Mouse (Mus musculus) MEL (cell line): ENCODE data around the gene Cd164l2. TPM values are rescaled to one million over a fixed set of nuclear protein-coding genes. Genes with fewer than 3 reads are reported as not detected.

Source experiments
- DNase-seq: peaks from one replicate; pipeline ENCODE4 v3.0.0; 2011; ENCODE audit warnings: low read depth, low spot score
- H3K27ac ChIP-seq: 2 replicates; pipeline ENCODE4 v1.5.1; 2012; ENCODE audit warnings: low read depth, mild to moderate bottlenecking, control low read depth, low read length, moderate library complexity; ENCODE audit not compliant: control insufficient read depth
- H3K27me3 ChIP-seq, 2 experiments: fragments of 150-350 bp in 1 of 2; sonication (generic) in 1 of 2; 2 replicates each; pipeline ENCODE4 v1.6.1; 2012; ENCODE audit warnings: low read length in 2 of 2, mild to moderate bottlenecking in 2 of 2, improper control_type of control experiment in 1 of 2, moderate library complexity in 1 of 2; ENCODE audit not compliant: insufficient read depth in 2 of 2, control insufficient read depth in 1 of 2
- H3K36me3 ChIP-seq, 2 experiments: 2 replicates each; pipeline ENCODE4 v1.6.1; 2012 to 2014; ENCODE audit warnings: low read length in 2 of 2, improper control_type of control experiment in 1 of 2, inconsistent platforms in 1 of 2, mild to moderate bottlenecking in 1 of 2; ENCODE audit not compliant: insufficient read depth in 2 of 2, control insufficient read depth in 1 of 2
- H3K4me1 ChIP-seq, 2 experiments: fragments of 150-350 bp in 1 of 2; sonication (generic) in 1 of 2; 2 replicates each; pipeline ENCODE4 v1.6.1; 2012; ENCODE audit warnings: low read length in 2 of 2, improper control_type of control experiment in 1 of 2, mild to moderate bottlenecking in 1 of 2; ENCODE audit not compliant: insufficient read depth in 2 of 2, control insufficient read depth in 1 of 2
- H3K4me3 ChIP-seq, 2 experiments: fragments of 150-350 bp in 1 of 2; sonication (generic) in 1 of 2; 2 replicates each; pipeline ENCODE4 v1.5.1; 2012; ENCODE audit warnings: low read depth in 2 of 2, low read length in 2 of 2, mild to moderate bottlenecking in 2 of 2, moderate library complexity in 2 of 2, control low read depth in 1 of 2, improper control_type of control experiment in 1 of 2; ENCODE audit not compliant: control insufficient read depth in 1 of 2, insufficient read depth in 1 of 2
- H3K79me2 ChIP-seq: 2 replicates; pipeline ENCODE4 v1.6.1; 2012; ENCODE audit warnings: mild to moderate bottlenecking, low read length, moderate library complexity; ENCODE audit not compliant: control insufficient read depth, poor library complexity, insufficient read depth
- H3K9ac ChIP-seq: 2 replicates; pipeline ENCODE4 v1.6.1; 2012; ENCODE audit warnings: low read depth, mild to moderate bottlenecking, control low read depth, low read length, moderate library complexity; ENCODE audit not compliant: control insufficient read depth, poor library complexity, severe bottlenecking
- H3K9me3 ChIP-seq: fragments of 150-350 bp; sonication (generic); replicated peaks from 2 replicates; pipeline ENCODE4 v1.6.1; 2012; ENCODE audit warnings: mild to moderate bottlenecking, low read length, improper control_type of control experiment, moderate library complexity; ENCODE audit not compliant: insufficient read depth
- BHLHE40 ChIP-seq: IDR thresholded peaks from 2 replicates; pipeline ENCODE4 v1.6.1; 2012; ENCODE audit warnings: low read depth, mild to moderate bottlenecking, inconsistent platforms, low read length, improper control_type of control experiment, borderline replicate concordance
- CTCF ChIP-seq, 3 experiments: IDR thresholded peaks in 2 of 3; conservative IDR thresholded peaks in 1 of 3; 2 replicates each; pipeline ENCODE4 v1.5.1; 2011 to 2012; ENCODE audit warnings: low read length in 3 of 3, low read depth in 2 of 3, mild to moderate bottlenecking in 2 of 3, improper control_type of control experiment in 1 of 3, inconsistent platforms in 1 of 3, mixed read lengths in 1 of 3, moderate library complexity in 1 of 3; ENCODE audit not compliant: control insufficient read depth in 1 of 3, insufficient read depth in 1 of 3, poor library complexity in 1 of 3, severe bottlenecking in 1 of 3
- ELF1 ChIP-seq: IDR thresholded peaks from 2 replicates; pipeline ENCODE4 v1.6.1; 2014; ENCODE audit warnings: low read depth, mild to moderate bottlenecking, inconsistent platforms, low read length, improper control_type of control experiment, moderate library complexity
- HCFC1 ChIP-seq: IDR thresholded peaks from 2 replicates; pipeline ENCODE4 v1.6.1; 2012; ENCODE audit warnings: low read depth, mild to moderate bottlenecking, inconsistent platforms, low read length, improper control_type of control experiment, moderate library complexity
- JUND ChIP-seq: IDR thresholded peaks from 2 replicates; pipeline ENCODE4 v1.6.1; 2011; ENCODE audit warnings: low read depth, mild to moderate bottlenecking, improper control_type of control experiment, low read length
- MYC ChIP-seq: IDR thresholded peaks from 2 replicates; pipeline ENCODE4 v1.6.1; 2011; ENCODE audit warnings: low read depth, mild to moderate bottlenecking, low read length, improper control_type of control experiment, moderate library complexity
- NRF1 ChIP-seq: IDR thresholded peaks from 2 replicates; pipeline ENCODE4 v1.6.1; 2014; ENCODE audit warnings: low read depth, mild to moderate bottlenecking, inconsistent platforms, low read length, improper control_type of control experiment, moderate library complexity; ENCODE audit not compliant: poor library complexity, insufficient read depth, severe bottlenecking
- POLR2AphosphoS2 ChIP-seq: IDR thresholded peaks from 2 replicates; pipeline ENCODE4 v1.6.1; 2011; ENCODE audit warnings: low read length, improper control_type of control experiment
- POLR2AphosphoS5 ChIP-seq: IDR thresholded peaks from 2 replicates; pipeline ENCODE4 v1.6.1; 2012; ENCODE audit warnings: low read depth, borderline replicate concordance, mild to moderate bottlenecking, inconsistent platforms, low read length, moderate library complexity, mixed read lengths
- RAD21 ChIP-seq: IDR thresholded peaks from 2 replicates; pipeline ENCODE4 v1.6.1; 2011; ENCODE audit warnings: mild to moderate bottlenecking, low read depth, low read length, improper control_type of control experiment
- SIN3A ChIP-seq: IDR thresholded peaks from 2 replicates; pipeline ENCODE4 v1.6.1; 2012; ENCODE audit warnings: low read length, improper control_type of control experiment, inconsistent platforms
- SMC3 ChIP-seq: IDR thresholded peaks from 2 replicates; pipeline ENCODE4 v1.6.1; 2011; ENCODE audit warnings: low read depth, low read length, improper control_type of control experiment
- USF1 ChIP-seq: IDR thresholded peaks from 2 replicates; pipeline ENCODE4 v1.6.1; 2014; ENCODE audit warnings: low read depth, mild to moderate bottlenecking, inconsistent platforms, low read length, improper control_type of control experiment, moderate library complexity
- USF2 ChIP-seq, 2 experiments: IDR thresholded peaks; 2 replicates each; pipeline ENCODE4 v1.6.1; 2011 to 2012; ENCODE audit warnings: improper control_type of control experiment in 2 of 2, low read length in 2 of 2, borderline replicate concordance in 1 of 2, inconsistent platforms in 1 of 2, low read depth in 1 of 2, mild to moderate bottlenecking in 1 of 2; ENCODE audit not compliant: insufficient read depth in 1 of 2
- ZC3H11A ChIP-seq: IDR thresholded peaks from 2 replicates; pipeline ENCODE4 v1.6.1; 2012; ENCODE audit warnings: low read depth, mild to moderate bottlenecking, inconsistent platforms, low read length, improper control_type of control experiment
- ZMIZ1 ChIP-seq: IDR thresholded peaks from 2 replicates; pipeline ENCODE4 v1.6.1; 2012; ENCODE audit warnings: low read depth, mild to moderate bottlenecking, inconsistent platforms, low read length, improper control_type of control experiment, moderate library complexity
- ZNF384 ChIP-seq: IDR thresholded peaks from 2 replicates; pipeline ENCODE4 v1.6.1; 2012; ENCODE audit warnings: low read depth, mild to moderate bottlenecking, inconsistent platforms, low read length, improper control_type of control experiment
- polyA plus RNA-seq, 2 experiments: library from polyadenylated mRNA; stranded (reverse) in 1 of 2; unstranded in 1 of 2; fragments of >175 nt in 1 of 2; fragments of >200 nt in 1 of 2; gene quantifications; 2 replicates each; pipeline versions ENCODE4 v1.2.1 to v1.2.4; 2012; ENCODE audit warnings: low replicate concordance in 2 of 2, low read depth in 1 of 2; ENCODE audit not compliant: insufficient read length in 2 of 2, insufficient read depth in 1 of 2, missing spikeins in 1 of 2
- total RNA-seq: library from RNA; depleted of rRNA; stranded (reverse); fragments of 300-350 nt; gene quantifications from 2 replicates; pipeline ENCODE4 v1.2.3, GENCODE M21; 2012

The Cd164l2 gene
- total and polyA plus RNA-seq, 3 experiments: not detected

DNA sequence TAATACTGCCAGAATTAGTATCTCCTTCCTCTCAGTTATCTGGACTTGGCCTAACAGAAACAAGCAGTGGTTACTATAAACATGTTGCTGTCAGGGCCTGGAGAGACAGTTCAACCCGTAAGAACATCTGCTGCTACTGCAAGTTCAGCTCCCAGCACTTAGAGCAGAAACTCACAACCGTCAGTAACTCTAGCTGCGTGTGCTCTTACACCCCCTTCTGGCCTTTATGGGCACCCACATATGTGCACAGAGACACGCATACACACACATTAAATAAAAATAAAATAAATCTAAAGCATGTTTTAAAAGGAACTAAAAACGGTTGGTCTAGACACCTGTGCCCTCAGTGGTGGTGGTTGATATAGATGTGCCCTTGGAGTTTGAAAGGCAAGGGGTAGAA is 25.1 kb upstream of the Cd164l2 start:
- no peaks in the 10 kb centered on the region for H3K4me1 ChIP-seq
- TF ChIP-seq ZMIZ1: no peak
- TF ChIP-seq POLR2AphosphoS5: no peak
- TF ChIP-seq RAD21: peak; percentile 21
- TF ChIP-seq BHLHE40: no peak
- TF ChIP-seq ZC3H11A: no peak
- TF ChIP-seq USF1: no peak
- peak in 2 of 3 experiments; percentile 20 to 25; a peak in 2 of 6 replicates for TF ChIP-seq CTCF (IDR thresholded peaks at IDR 0.05 in 2 of 3, conservative IDR thresholded peaks at IDR 0.05 in 1 of 3; ENCODE audit: control insufficient read depth in 1 of 3, insufficient read depth in 1 of 3, low read depth in 2 of 3, low read length in 3 of 3, poor library complexity in 1 of 3, severe bottlenecking in 1 of 3)
- no peak for TF ChIP-seq HCFC1
- TF ChIP-seq MYC: no peak
- peak; percentile 32; the same call in 1 of the 2 replicates for TF ChIP-seq SMC3
- TF ChIP-seq JUND: no peak
- TF ChIP-seq POLR2AphosphoS2: no peak
- no peak for TF ChIP-seq SIN3A
- TF ChIP-seq NRF1: no peak
- H3K27me3 ChIP-seq: no peaks in the 10 kb centered on the region
- no peak overlapping the region for H3K4me3 ChIP-seq
- H3K27ac ChIP-seq: no peak overlapping the region
- H3K9ac ChIP-seq: no peak overlapping the region
- no peaks in the 10 kb centered on the region for H3K79me2 ChIP-seq
- DNase-seq: peak; percentile 37
- peaks cover 0 to 8% of the 10 kb centered on the region in 2 experiments; a peak in 2 of 4 replicates for H3K36me3 ChIP-seq
- H3K9me3 ChIP-seq: no peaks in the 10 kb centered on the region

DNA sequence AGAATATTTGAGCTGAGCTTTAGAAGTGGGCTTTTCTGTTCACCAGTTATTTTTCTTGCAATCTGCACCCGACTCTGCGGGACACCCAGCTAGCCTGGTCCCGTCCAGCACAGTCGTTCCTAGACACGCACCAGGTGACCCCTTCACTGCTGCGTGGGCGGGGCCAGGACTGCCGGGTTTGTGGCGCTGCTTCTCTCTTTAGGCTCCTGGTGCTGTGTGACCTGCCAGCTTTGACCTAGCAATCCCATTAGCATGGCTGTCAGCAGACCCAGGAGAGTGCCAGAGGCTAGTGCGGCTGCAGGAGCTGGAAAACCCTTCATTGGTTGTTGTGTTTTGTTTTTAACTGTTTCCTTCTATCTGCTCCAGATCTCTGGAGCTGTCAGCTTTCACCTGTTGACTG is 22.5 kb upstream of the Cd164l2 start:
- no peak for DNase-seq
- no peak overlapping the region for H3K4me3 ChIP-seq
- H3K27ac ChIP-seq: no peak overlapping the region
- no peaks in the 10 kb centered on the region for H3K9me3 ChIP-seq
- no peaks in the 10 kb centered on the region for H3K27me3 ChIP-seq
- H3K9ac ChIP-seq: no peak overlapping the region
- no peaks in the 10 kb centered on the region for H3K79me2 ChIP-seq
- H3K4me1 ChIP-seq: no peaks in the 10 kb centered on the region
- TF ChIP-seq SIN3A: no peak
- TF ChIP-seq ELF1: no peak
- TF ChIP-seq USF2 (IDR thresholded peaks at IDR 0.05; ENCODE audit: borderline replicate concordance in 1 of 2, insufficient read depth in 1 of 2, low read depth in 1 of 2, low read length in 2 of 2): no peak
- no peak for TF ChIP-seq ZNF384
- TF ChIP-seq, all 39 proteins: peak for 0
- H3K36me3 ChIP-seq: peaks cover 0 to 8% of the 10 kb centered on the region in 2 experiments; a peak in 2 of 4 replicates
